Mouse (Mus musculus) embryo, embryonic 11.5 days (tissue): ENCODE measurements at regions not wholly inside any gene's neighbourhood (a gene's known extent, or its start where the extent isn't known, plus 50 kb on each side); places are given as distances from the start of the nearest gene placed in this dataset.

Experiments
- DNase-seq: peaks from one replicate; pipeline ENCODE4 v3.0.0-alpha.2; 2012; ENCODE audit warnings: low read depth, low spot score

DNA sequence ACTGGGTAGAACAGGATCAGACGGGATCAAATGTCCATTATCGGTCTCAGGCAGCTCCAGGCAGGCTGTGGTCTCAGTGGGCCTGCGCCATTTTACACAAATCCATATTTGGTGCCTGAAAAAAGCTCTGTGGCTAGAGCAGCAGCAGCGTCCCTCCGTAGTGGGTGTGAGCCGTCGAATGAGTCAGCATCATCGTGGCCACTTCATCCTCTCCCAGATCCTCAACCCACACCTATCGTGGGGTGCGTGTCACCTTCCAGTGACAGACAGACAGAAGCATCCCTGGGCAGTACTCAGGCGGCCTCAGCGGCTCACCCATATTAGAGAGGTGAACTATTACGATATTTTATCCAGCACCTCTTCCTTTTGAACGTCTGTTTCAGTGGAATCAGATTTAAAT, 233.0 kb upstream of the A430005L14Rik start:
- no peak for DNase-seq

DNA sequence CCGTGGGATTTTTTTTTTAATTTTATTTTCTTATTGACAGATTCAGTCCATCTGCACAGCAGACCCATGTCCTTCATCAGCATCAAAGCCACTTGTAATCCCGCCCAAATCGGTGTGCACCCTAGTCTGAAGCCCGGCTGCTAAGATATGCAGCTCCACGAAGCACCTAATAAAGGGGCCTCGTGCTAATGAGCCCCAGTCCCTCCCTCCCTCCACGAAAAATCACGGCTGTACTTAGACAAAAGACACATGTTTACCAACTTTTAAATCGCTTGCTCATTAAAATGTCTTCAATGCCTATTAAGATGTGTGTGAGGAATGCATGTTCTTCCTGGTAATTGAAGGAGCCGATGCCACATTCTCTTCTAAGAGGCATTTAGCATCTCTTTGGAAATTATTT, 229.8 kb upstream of the A430005L14Rik start:
- no peak for DNase-seq

DNA sequence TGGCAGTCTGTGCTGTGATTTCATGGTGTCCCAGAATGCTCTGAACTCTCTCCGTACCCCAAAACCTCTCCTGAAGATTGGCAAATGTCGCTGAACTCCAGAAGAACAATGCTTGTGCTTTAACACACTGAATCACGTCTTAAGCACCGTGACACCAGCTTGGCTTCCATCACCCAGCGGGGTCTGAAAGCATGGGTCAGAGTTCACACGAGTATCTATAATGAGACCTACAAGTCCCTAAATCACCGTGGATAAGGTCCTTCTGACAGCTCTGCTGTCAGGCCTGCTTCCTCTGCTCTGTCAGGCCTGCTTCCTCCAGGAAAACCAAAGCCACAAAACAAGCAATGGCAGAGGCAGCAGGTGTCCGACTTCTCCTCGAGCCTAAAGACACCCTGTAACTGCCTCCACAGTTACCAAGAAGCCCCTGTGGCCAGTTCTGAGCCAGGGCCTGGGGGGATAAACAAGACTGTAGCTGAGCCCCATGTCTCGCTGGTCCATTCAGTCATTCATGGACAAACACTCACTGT, 229.1 kb upstream of the A430005L14Rik start:
- no peak for DNase-seq

- no peak for DNase-seq
Observed at GRCm38 (mm10) chr4:153738088-153738487, 218.9 kb upstream of the A430005L14Rik start.

- no peak for DNase-seq
Observed at GRCm38 (mm10) chr4:153742241-153742640, 214.8 kb upstream of the A430005L14Rik start.

GRCm38 (mm10) chr4:153752791-153753190, 204.2 kb upstream of the A430005L14Rik start:
- DNase-seq, result no peak

GRCm38 (mm10) chr4:153758323-153758722, 198.7 kb upstream of the A430005L14Rik start:
- no peak for DNase-seq

GRCm38 (mm10) chr4:153758781-153759180, 198.3 kb upstream of the A430005L14Rik start:
- DNase-seq, result no peak

GRCm38 (mm10) chr4:153760934-153761333, 196.1 kb upstream of the A430005L14Rik start:
- DNase-seq, result no peak

- no peak for DNase-seq
Observed at GRCm38 (mm10) chr4:153763413-153763812, 193.6 kb upstream of the A430005L14Rik start.

- no peak for DNase-seq
Observed at GRCm38 (mm10) chr4:153767713-153768112, 189.3 kb upstream of the A430005L14Rik start.

GRCm38 (mm10) chr4:153768350-153768749, 188.7 kb upstream of the A430005L14Rik start:
- DNase-seq, result no peak

GRCm38 (mm10) chr4:153770675-153771074, 186.4 kb upstream of the A430005L14Rik start:
- DNase-seq, result no peak

DNA sequence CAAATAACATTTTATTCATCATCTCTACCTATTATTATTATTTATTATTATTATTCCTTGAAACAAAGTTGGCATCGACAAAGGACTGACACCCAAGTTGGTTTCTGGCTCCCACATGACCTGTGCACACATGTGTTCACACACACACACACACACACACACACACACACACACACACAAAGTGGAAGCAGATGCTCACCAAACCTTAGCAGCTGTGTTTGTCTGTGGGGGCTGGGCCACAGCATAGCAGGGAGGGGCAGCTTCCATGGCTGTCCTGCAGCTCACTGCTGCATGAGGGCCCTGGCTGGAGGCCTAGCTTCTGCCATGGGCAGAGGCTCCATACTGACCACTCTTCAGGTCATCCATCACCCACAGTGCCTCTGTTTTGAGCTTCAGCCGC, 176.5 kb upstream of the A430005L14Rik start:
- no peak for DNase-seq

GRCm38 (mm10) chr4:153781271-153781670, 175.8 kb upstream of the A430005L14Rik start:
- DNase-seq, result no peak

DNA sequence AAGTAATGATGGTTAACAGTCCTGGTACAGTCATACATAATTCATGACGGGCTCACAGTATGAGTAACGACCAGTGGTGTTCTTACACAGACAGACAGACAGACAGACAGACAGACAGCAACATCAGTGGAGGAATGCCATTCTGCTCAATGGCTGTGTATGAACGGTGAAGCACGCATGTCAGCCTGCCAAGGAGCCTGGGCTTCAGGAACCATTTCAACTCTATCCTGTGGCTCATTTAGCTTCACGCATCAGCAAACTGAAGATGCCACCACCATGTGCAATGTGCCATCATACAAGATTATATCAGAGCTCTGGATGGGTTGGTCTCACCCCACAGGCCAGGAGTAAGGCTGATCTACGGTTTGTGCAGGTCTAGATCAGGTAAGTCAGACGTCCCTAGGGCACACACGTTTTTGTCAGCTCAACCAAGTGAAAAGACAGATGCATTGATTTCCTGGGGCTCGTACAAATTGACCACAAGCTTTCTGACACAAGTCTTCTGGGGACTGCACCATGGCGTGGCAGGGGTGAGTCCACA, 175.0 kb upstream of the A430005L14Rik start:
- no peak for DNase-seq

- DNase-seq, result no peak
Observed at GRCm38 (mm10) chr4:153784401-153784800, 172.6 kb upstream of the A430005L14Rik start.

GRCm38 (mm10) chr4:153785564-153785963, 171.5 kb upstream of the A430005L14Rik start:
- no peak for DNase-seq

GRCm38 (mm10) chr4:153792307-153792706, 164.7 kb upstream of the A430005L14Rik start:
- DNase-seq, result no peak

- DNase-seq, result no peak
Observed at GRCm38 (mm10) chr4:153798061-153798460, 159.0 kb upstream of the A430005L14Rik start.

GRCm38 (mm10) chr4:153805727-153806126, 151.3 kb upstream of the A430005L14Rik start:
- no peak for DNase-seq

DNA sequence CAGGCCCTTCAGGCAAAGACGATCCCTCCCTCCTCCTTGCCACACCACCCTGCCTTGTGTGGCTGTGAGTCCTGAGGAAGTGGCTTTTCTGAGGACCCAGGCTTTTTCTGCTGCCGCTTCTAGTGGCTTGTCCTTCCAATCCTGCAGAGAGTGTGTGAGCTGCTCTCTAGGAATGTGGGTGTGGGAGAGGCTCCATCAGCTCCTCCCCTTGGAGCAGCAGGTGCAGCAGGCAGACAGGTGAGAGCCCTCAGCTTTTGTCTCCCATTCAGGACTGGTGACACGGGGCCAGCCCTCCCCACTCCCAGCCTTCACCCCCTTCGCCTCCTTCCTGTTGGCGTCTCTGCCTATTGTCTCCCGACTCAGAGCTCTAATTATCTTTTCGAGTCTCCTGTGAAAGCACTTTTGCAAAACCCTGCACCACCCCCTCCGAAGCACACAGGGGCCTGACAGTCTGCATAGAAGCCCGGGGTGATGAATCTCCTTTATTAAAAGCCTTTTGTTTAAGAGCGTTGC, 150.8 kb upstream of the A430005L14Rik start:
- DNase-seq, result no peak

DNA sequence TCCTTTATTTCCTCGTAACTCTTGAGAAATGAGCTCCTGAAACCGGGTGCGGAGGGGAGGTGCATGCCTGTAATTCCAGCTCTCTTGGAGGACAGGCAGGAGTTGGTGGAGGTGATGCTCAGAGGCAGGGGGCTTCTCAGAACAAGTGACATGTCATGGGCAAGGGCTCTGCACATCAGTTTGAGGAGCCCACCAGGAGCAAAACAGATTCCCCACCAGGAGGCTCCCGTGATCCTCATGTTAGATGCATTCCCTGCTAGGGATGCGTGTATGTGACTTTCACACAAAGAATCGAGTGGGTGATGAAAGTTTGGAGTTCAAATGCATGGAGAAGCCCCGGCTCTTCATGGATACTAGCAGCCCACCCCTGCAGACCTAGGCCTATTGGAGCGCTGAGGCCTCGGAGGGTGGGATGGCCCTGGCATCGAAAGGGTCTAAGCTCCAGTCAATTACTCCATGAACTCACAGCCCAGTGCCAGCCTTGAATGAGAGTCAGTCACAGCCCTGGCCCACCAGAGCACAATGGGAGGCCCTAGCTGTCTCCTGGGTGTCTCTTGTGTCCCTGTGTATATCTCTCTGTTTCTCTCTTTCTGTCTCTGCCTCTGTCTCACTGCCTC, 150.1 kb upstream of the A430005L14Rik start:
- no peak for DNase-seq
